Mouse (Mus musculus) olfactory bulb, adult 2 months (tissue): ENCODE measurements around the gene Tsku.

ENCODE experiments used
- CTCF ChIP-seq: fragments of 200-500 bp; IDR thresholded peaks from 2 replicates; pipeline ENCODE4 v1.5.1; 2012; ENCODE audit warnings: low read depth, mild to moderate bottlenecking, low read length, moderate library complexity; ENCODE audit not compliant: insufficient read depth
- POLR2A ChIP-seq: fragments of 200-500 bp; IDR thresholded peaks from 2 replicates; pipeline ENCODE4 v1.6.1; 2012; ENCODE audit warnings: mild to moderate bottlenecking, low read depth, low read length, moderate library complexity; ENCODE audit not compliant: insufficient read depth

GRCm38 (mm10) chr7:98361662-98362061, 534 bp upstream of the Tsku start:
- no peak for TF ChIP-seq CTCF
- no peak for TF ChIP-seq POLR2A
